Mouse (Mus musculus) sigmoid colon, adult 10 weeks (tissue): Measurements from ENCODE around the gene Acly. TPM values are rescaled to one million over a fixed set of nuclear protein-coding genes. Genes with fewer than 3 reads are reported as not detected.

Experiments used
- polyA plus RNA-seq: library from polyadenylated mRNA; stranded (reverse); fragments of 350-450 nt; fragmentation: Illumina TruSeq; extraction: RNeasy Lipid Tissue Mini Kit (QIAGEN cat#74804); gene quantifications from one replicate; pipeline ENCODE4 v1.2.3, GENCODE M21; 2014; ENCODE audit warnings: low read depth, low replicate concordance

Gene Acly
- polyA plus RNA-seq, result 137 TPM

DNA sequence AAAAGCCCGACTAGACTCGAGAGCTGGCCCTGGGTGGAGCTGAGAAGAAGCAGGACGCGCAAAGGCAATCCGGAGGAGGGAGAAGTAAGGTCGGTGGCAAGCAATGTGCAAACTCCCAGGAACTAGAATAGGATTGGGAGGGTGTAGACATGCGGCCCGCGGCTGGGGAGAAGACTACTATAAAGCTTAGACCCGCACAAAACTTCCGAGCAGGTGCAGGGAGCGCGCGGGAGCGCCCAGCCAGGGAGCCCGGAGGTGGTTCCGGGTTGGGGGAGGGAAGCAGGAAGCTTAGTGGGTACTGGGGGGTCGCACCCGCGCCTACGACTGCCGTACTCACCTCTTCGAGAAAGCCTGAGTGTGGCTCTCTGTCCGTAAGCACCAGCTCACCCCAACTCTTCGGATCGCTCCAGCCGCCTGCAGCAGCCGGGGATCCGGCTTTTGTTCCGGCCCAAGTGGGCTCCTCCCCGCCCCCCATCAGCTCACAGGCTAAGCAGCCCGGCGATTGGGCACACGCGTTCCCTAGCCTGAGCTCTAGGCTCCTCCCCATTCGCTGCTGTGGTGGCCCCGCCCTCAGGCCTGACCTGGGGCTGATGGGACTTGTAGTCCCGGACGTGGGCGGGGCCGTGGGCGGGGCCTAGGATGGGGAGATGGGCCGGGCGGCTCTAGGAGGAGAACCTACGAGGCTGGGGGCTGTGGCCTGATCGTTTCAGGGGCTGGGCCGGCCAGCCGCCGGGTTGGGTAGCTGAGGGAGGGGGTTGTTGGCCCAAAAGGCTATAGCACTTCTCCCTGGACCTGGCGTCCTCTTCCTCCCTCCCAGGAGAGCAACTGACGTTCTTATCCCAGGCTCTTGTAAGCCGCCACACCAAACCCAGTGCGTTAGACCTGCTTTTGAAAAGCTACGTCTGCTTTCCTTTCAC lies at the start of gene Acly:
Acly (minus strand) TSS at position 543 of the 917 bp plus-strand sequence.

DNA sequence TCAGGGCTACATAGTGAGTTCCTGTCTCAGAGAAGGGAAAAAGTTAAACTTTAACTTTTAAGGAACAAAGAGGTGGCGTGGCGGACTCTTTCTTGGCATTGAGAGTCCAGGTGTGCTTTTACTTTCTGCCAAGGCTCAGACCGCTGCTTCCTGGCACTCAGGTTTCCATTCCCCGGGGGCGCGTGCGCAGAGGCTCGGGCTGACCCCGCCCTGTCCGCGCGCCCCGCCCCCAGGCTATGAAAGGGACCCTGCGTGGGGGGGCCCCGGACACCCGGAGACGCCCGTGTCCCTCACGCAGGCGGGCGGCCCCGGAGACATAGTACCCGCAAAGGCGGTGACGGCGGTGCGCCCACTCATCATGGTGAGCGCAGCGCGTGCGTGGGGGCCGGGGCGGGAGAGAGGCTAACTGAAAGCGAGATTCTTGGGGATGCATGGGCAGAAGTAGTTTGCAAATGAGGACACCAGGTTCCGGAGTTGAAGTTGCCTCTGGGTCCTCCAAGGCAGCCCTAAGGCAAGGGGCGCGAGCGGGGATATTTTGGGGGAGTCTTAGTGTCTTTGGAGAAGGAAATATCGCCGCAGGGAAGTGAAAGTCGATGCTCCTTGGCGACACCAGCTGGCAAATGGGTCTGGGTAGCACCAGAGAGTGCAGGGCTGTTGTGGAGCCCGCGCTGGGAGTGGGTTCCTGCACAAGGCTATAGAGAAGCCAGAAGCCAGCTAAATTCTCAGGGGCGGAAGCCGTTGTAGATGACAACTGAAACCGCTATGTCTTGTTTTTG lies 47.1 kb upstream of the Acly start, which contains the start of gene Cnp:
Cnp (plus strand) TSS at position 197 of the 776 bp plus-strand sequence.

DNA sequence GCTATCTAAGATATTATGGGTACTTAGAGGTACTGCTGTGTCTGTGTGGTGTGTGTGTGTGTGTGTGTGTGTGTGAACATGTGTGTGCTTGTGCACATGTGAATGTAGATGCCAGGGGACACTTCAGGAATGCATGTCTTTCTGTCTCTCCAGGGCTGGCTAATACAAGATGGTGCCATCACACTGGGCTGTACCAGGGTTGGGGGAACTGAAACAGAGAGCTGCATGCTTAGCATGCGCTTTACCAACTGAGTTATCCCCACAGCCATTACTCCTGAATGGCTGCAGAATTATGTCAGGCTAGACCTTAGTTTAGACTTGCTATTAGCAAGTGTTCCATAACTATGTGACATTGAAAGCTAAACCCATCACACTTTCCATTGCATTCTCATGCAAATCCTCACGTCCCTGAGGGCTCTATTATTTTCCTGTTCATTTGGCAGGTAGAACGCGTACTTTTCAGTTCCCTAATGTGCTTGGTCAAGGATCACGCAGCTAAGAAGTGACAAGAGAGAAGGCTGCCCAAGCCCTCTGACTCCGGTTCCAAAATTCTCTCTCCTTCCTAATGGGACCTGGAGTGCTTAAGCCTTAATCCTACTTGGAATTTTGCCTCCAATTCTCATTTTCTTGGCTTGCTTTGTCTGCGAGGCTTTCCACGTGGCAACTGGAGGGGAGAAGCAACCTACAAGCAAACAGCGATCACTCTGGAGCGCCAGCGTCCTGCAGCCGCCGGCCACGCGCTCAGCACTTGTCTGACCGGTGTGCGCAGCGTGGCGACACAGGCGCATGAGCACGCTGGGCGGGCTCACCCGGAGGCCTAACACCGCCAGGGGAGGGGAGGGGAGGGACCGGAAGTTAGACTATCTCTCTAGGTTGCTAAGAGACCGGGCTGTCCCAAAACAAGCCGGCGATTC lies 17.3 kb upstream of the Acly start, which contains the start of gene Ttc25:
Ttc25 (plus strand) TSS at position 776 of the 914 bp plus-strand sequence.

DNA sequence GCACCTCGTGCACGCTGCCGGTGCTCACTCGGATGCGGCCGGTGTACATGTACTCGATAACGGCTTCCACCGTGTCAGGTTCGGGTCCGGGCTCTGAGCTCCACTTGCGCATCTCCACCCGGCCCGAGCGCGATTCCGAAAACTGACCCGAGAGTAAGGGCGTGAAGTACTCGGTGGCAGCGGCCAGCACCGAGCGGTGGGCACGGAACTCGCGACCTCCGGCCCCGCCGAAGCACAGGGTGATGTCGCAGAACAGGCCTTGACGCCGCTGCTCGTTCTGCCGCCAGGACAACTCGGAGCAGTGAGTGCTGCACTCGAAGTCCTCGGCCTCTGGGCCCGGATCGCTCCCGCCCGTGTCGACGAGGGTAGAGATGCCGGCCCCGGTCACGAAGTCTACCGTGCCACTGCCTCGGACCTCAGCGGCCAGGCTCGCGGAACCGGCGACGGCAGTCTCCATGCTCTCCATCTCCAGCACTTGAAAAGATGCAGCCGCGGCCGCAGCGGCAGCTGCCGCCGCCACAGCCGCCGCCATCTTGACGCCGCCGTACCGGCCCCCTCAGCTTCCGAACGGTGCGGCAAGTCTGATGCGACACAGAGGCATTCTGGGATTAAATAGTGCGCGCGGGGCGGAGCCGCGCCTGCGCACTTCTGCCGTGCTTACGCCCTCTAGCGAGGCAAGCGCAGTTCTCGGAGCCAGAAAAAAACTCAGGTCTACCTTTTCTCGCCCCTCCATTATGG lies 55.4 kb downstream of the Acly start, which contains the start of gene Klhl11:
Klhl11 (minus strand) TSS at position 545 of the 738 bp plus-strand sequence.

DNA sequence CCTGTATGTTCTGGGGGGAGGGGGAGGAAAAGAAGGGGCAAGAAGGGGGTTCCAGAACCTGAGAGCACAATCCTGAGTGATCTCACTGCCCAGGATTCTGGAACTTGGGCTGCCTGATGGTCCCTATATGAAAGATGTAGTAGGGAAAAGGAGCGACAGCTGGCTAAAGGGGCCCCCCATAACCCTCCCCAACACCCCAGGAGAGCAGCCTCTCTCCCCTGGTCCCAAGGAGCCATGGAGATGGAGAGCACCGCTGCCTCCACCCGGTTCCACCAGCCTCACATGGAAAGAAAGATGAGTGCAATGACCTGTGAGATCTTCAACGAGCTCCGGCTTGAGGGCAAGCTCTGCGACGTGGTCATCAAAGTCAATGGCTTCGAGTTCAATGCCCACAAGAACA lies 86.0 kb downstream of the Acly start, which contains the start of the genes Nt5c3b and Klhl10:
Nt5c3b (minus strand) TSS at position 12 of the 400 bp plus-strand sequence.
Klhl10 (plus strand) TSS at position 121 of the 400 bp plus-strand sequence.

Other genes with a start within 250 kb of the Acly start
- gene Eif1, start 208.1 kb downstream of the Acly start, polyA plus RNA-seq, result 1,895 TPM
- gene Gast, start 193.6 kb downstream of the Acly start, polyA plus RNA-seq, result not detected
- 0.54 TPM for gene Hap1, start 171.9 kb downstream of the Acly start, polyA plus RNA-seq
- gene Jup, start 130.2 kb downstream of the Acly start, polyA plus RNA-seq, result 5.2 TPM
- 0.88 TPM for gene P3h4, start 113.2 kb downstream of the Acly start, polyA plus RNA-seq
- gene Fkbp10, start 112.3 kb downstream of the Acly start, polyA plus RNA-seq, result 0.66 TPM
- 7.8 TPM for gene Nt5c3b, start 86.2 kb downstream of the Acly start, polyA plus RNA-seq
- gene Klhl10, start 86.1 kb downstream of the Acly start, polyA plus RNA-seq, result 0.69 TPM
- gene Klhl11, start 55.3 kb downstream of the Acly start, polyA plus RNA-seq, result 5.7 TPM
- gene Ttc25, start 17.6 kb upstream of the Acly start, polyA plus RNA-seq, result 0.41 TPM
- gene Cnp, start 46.9 kb upstream of the Acly start, polyA plus RNA-seq, result 7.9 TPM
- gene Nkiras2, start 91.2 kb upstream of the Acly start, polyA plus RNA-seq, result 7.5 TPM
- gene Dnajc7, start 92.2 kb upstream of the Acly start, polyA plus RNA-seq, result 227 TPM
- gene Zfp385c, start 164.5 kb upstream of the Acly start, polyA plus RNA-seq, result not detected
- gene Dhx58, start 176.3 kb upstream of the Acly start, polyA plus RNA-seq, result 4.0 TPM
- 1.7 TPM for gene Kat2a, start 184.5 kb upstream of the Acly start, polyA plus RNA-seq
- not detected for gene Hspb9, start 185.8 kb upstream of the Acly start, polyA plus RNA-seq
- 39.2 TPM for gene Rab5c, start 210.2 kb upstream of the Acly start, polyA plus RNA-seq
- not detected for gene Kcnh4, start 231.9 kb upstream of the Acly start, polyA plus RNA-seq
- not detected for gene Hcrt, start 234.9 kb upstream of the Acly start, polyA plus RNA-seq
- 1.7 TPM for gene Ghdc, start 243.0 kb upstream of the Acly start, polyA plus RNA-seq